Comparison of ENCODE assay signal across 16 mouse cellular contexts in the genomic region with DNA sequence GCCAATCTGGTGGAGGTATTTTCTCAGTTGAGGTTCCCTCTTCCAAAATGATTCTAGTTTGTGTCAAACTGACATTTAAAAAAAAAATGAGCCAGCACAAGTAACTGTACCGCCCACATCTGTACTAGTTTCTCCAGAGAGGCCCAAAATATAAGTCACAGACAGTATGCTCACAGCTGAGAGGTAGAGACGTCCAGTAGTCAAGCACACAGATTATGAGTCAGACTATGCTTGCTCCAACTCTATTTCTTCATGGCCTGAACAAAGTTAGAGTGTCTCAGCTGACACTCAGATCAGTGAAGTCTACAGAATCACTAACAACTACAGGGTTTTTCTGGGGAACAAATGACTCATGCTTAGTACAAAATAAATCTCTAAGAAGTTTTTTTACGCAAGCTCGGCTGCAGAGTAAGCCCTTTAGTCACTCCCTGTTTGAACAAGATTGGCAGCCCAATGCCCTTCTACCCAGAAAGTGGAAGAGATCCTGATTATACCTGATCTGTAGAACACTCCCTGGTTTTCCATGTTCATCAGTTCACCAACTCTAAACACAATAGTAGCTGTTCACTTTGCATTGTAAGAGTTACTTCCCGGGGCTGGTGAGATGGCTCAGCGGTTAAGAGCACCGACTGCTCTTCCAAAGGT.
DNase-seq lines count a peak whose midpoint lies in the region; ATAC-seq and TF ChIP-seq lines count a peak whose summit lies in the region.
"Had no signal": no experiment of that assay in that cellular context is flagged by ENCODE, and none has a peak within 500 bp of the region (broad histone marks: within the 10 kb centered on the region; RNA-seq: fewer than 3 reads in every experiment).

No protein-coding gene starts in this region.

- peak; percentile 97 for ATAC-seq in stomach, postnatal 0 days (ENCODE audit: low FRiP score, low TSS enrichment)
- ATAC-seq: inflammation-experienced regulatory T-cells, adult 6 months; liver, embryonic 12.5 days had no signal

- H3K27ac ChIP-seq in embryonic fibroblast, embryonic 13.5 days (ENCODE audit: insufficient read depth, low read length) = peak overlapping the region; percentile 47; the same call in 1 of the 2 replicates
- no peak overlapping the region for H3K27ac ChIP-seq in stomach, postnatal 0 days (replicated peaks)
- H3K27ac ChIP-seq: heart, adult 2 months; kidney, postnatal 0 days; liver, embryonic 12.5 days had no signal

- intact Hi-C loops in left cerebral cortex, postnatal 4 days (cut with DNase I) = no loop called here

- no peaks in the 10 kb centered on the region; the same call in 1 of the 2 replicates for H3K4me1 ChIP-seq in embryonic fibroblast, embryonic 13.5 days (ENCODE audit: control insufficient read depth, insufficient read depth, low read length)
- no peaks in the 10 kb centered on the region for H3K4me1 ChIP-seq in stomach, postnatal 0 days (replicated peaks; ENCODE audit: control insufficient read depth, insufficient read depth)
- H3K4me1 ChIP-seq: liver, embryonic 12.5 days had no signal

- WGBS in stomach, postnatal 0 days = 59% methylated on average over 7 of the region's 7 CpGs

- TF ChIP-seq CTCF in embryonic fibroblast, embryonic 13.5 days (IDR thresholded peaks at IDR 0.05; ENCODE audit: borderline replicate concordance, insufficient read depth, low read length) = no peak
- TF ChIP-seq CTCF in stomach, postnatal 0 days (IDR thresholded peaks at IDR 0.05; ENCODE audit: low read depth) = no peak

- H3K27me3 ChIP-seq in stomach, postnatal 0 days (ENCODE audit: control insufficient read depth, insufficient read depth, low read length) = no peaks in the 10 kb centered on the region
- H3K27me3 ChIP-seq: liver, embryonic 12.5 days had no signal

- peak; percentile 35 for TF ChIP-seq EP300 in stomach, postnatal 0 days (optimal IDR thresholded peaks at IDR 0.05)

- H3K9me3 ChIP-seq in stomach, postnatal 0 days (ENCODE audit: control insufficient read depth, low read length) = no peaks in the 10 kb centered on the region
- H3K9me3 ChIP-seq: liver, embryonic 12.5 days had no signal

- no peak overlapping the region for H3K4me2 ChIP-seq in stomach, postnatal 0 days (replicated peaks; ENCODE audit: low read depth)
- H3K4me2 ChIP-seq: liver, embryonic 12.5 days; midbrain, embryonic 11.5 days had no signal

- H3K9ac ChIP-seq in stomach, postnatal 0 days (ENCODE audit: low read length) = no peak overlapping the region
- H3K9ac ChIP-seq: liver, embryonic 12.5 days had no signal

- H3K4me3 ChIP-seq in embryonic fibroblast, embryonic 13.5 days (ENCODE audit: insufficient read depth, low read length) = no peak overlapping the region
- no peak overlapping the region for H3K4me3 ChIP-seq in stomach, postnatal 0 days (ENCODE audit: low read depth, low read length)
- H3K4me3 ChIP-seq: heart, adult 2 months; left cerebral cortex, adult 2 months; liver, embryonic 12.5 days had no signal

- peak; percentile 53 to 83 for DNase-seq in adrenal gland, adult (ENCODE audit: inconsistent age in 2 of 2, low spot score in 1 of 2)
- DNase-seq in adrenal gland, postnatal 25 days = no peak
- DNase-seq in left cerebral cortex, adult 18-20 months (ENCODE audit: low spot score in 2 of 2) = peak; percentile 56 to 65
- no peak for DNase-seq in left cerebral cortex, postnatal 4 days
- DNase-seq in stomach, postnatal 0 days (ENCODE audit: low spot score) = peak; percentile 24
- no peak for DNase-seq in spleen, adult 12 weeks (ENCODE audit: low spot score)
- DNase-seq in spleen, postnatal 14 days (ENCODE audit: low spot score in 2 of 2) = no peak
- DNase-seq: heart, adult 2 months; lung, postnatal 14 days; thymus, postnatal 36 days had no signal

- TF ChIP-seq POLR2A in embryonic fibroblast, embryonic 13.5 days (IDR thresholded peaks at IDR 0.05; ENCODE audit: low read depth, low read length) = no peak

- no peaks in the 10 kb centered on the region for H3K36me3 ChIP-seq in stomach, postnatal 0 days (ENCODE audit: control insufficient read depth, insufficient read depth, low read length)
- H3K36me3 ChIP-seq: liver, embryonic 12.5 days had no signal

Comparison
In these comparisons a context has a peak if more than half of its experiments do, and no peak if none do; other contexts are left out.
1. DNase-seq: peak in adrenal gland, adult (2 of 2), left cerebral cortex, adult 18-20 months (2 of 2) and stomach, postnatal 0 days (single experiment); none in adrenal gland, postnatal 25 days (single experiment), left cerebral cortex, postnatal 4 days (single experiment), spleen, adult 12 weeks (single experiment) and spleen, postnatal 14 days (0 of 2).